Mouse (Mus musculus) hindbrain, embryonic 14.5 days (tissue): ENCODE measurements around the gene Srxn1. TPM values are rescaled to one million over a fixed set of nuclear protein-coding genes. Genes with fewer than 3 reads are reported as not detected.

Experiments
- ATAC-seq: fragments of 200-750 bp; cut with Nextera tagmentation; 2 replicates; pipeline ENCODE4 v1.8.0; 2017; ENCODE audit warnings: moderate number of reproducible peaks, mild to moderate bottlenecking, moderate TSS enrichment, moderate library complexity; ENCODE audit not compliant: low FRiP score
- DNase-seq: peaks from one replicate; pipeline ENCODE4 v3.0.0-alpha.2; 2015; ENCODE audit warnings: low spot score
- H3K27ac ChIP-seq: fragments of 300-500 bp; sonication (generic); 2 replicates; pipeline ENCODE4 v1.5.1; 2014; ENCODE audit warnings: mild to moderate bottlenecking, moderate library complexity
- H3K27me3 ChIP-seq: fragments of 300-500 bp; sonication (generic); 2 replicates; pipeline ENCODE4 v1.6.1; 2014; ENCODE audit warnings: mild to moderate bottlenecking, low read length, mixed read lengths; ENCODE audit not compliant: control insufficient read depth, insufficient read depth
- H3K36me3 ChIP-seq: fragments of 300-500 bp; sonication (generic); replicated peaks from 2 replicates; pipeline ENCODE4 v1.6.1; 2014; ENCODE audit not compliant: control insufficient read depth, insufficient read depth
- H3K4me1 ChIP-seq: fragments of 300-500 bp; sonication (generic); replicated peaks from 2 replicates; pipeline ENCODE4 v1.6.1; 2014; ENCODE audit warnings: antibody characterized with exemption, low read length, mixed read lengths; ENCODE audit not compliant: control insufficient read depth, insufficient read depth
- H3K4me2 ChIP-seq: fragments of 300-500 bp; sonication (generic); replicated peaks from 2 replicates; pipeline ENCODE4 v1.6.1; 2014; ENCODE audit warnings: mild to moderate bottlenecking, moderate library complexity
- H3K4me3 ChIP-seq: fragments of 300-500 bp; sonication (generic); replicated peaks from 2 replicates; pipeline ENCODE4 v1.5.1; 2014; ENCODE audit warnings: mild to moderate bottlenecking, low read length
- H3K9ac ChIP-seq: fragments of 300-500 bp; sonication (generic); 2 replicates; pipeline ENCODE4 v1.6.1; 2014
- H3K9me3 ChIP-seq: fragments of 300-500 bp; sonication (generic); 2 replicates; pipeline ENCODE4 v1.6.1; 2016; ENCODE audit warnings: low read length; ENCODE audit not compliant: control insufficient read depth
- WGBS: fragments of 180-500 bp; shearing (Covaris S2); extraction: QIAGEN DNeasy Blood & Tissue Kit; methylation state at CpG from one replicate; pipeline ENCODE4 v1.1.7; 2014; 5-methylcytosine and 5-hydroxymethylcytosine counted together
- polyA plus RNA-seq: library from polyadenylated mRNA; unstranded; fragments of >200 nt; fragmentation: Nextera tagmentation; extraction: Ambion mirVana; gene quantifications from 2 replicates; pipeline ENCODE4 v1.2.1, GENCODE M21; 2014

Gene Srxn1
- polyA plus RNA-seq, 1 experiment from 2014 or later, result 22.5 TPM

- Histone ChIP-seq H3K27ac (peak overlapping the region; percentile 51; the same call in 1 of the 2 replicates), H3K9me3 (no peaks in the 10 kb centered on the region), H3K4me2 (no peak overlapping the region), H3K4me1 (peaks cover 11% of the 10 kb centered on the region), H3K36me3 (peaks cover 20% of the 10 kb centered on the region), H3K9ac (no peak overlapping the region), H3K4me3 (no peak overlapping the region), H3K27me3 (peaks cover 17% of the 10 kb centered on the region; the same call in 1 of the 2 replicates)
- ATAC-seq (no peak), DNase-seq (no peak)
- 42% methylated on average over 2 of the region's 2 CpGs for WGBS
These were observed 8.4 kb upstream of the Srxn1 start for GRCm38 (mm10) chr2:152096922-152097321.

- ATAC-seq (no peak), DNase-seq (no peak)
- 66% methylated on average over 11 of the region's 11 CpGs for WGBS
- no peak overlapping the region for H3K4me2 ChIP-seq
- H3K27ac ChIP-seq, result no peak overlapping the region
- H3K9me3 ChIP-seq, result no peaks in the 10 kb centered on the region
- peaks cover 19% of the 10 kb centered on the region for H3K36me3 ChIP-seq
- no peak overlapping the region for H3K4me3 ChIP-seq
- no peak overlapping the region for H3K9ac ChIP-seq
- H3K27me3 ChIP-seq, result 0 out of 2 replicates have a peak, but pooled peaks cover 13% of the 10 kb centered on the region
- peaks cover 15% of the 10 kb centered on the region for H3K4me1 ChIP-seq
These were observed 7.4 kb upstream of the Srxn1 start for GRCm38 (mm10) chr2:152097916-152098315.

- Histone ChIP-seq H3K4me2 (no peak overlapping the region), H3K27ac (no peak overlapping the region), H3K27me3 (0 out of 2 replicates have a peak, but pooled peaks cover under 1% of the 10 kb centered on the region), H3K36me3 (peaks cover 2% of the 10 kb centered on the region), H3K9me3 (no peaks in the 10 kb centered on the region), H3K4me1 (peaks cover 13% of the 10 kb centered on the region; the same call in 1 of the 2 replicates), H3K4me3 (no peak overlapping the region), H3K9ac (no peak overlapping the region)
- ATAC-seq (no peak), DNase-seq (no peak)
- WGBS, result 51% methylated on average over 3 of the region's 3 CpGs
These were observed 5.8 kb upstream of the Srxn1 start for GRCm38 (mm10) chr2:152099538-152099937.

- Histone ChIP-seq H3K9me3 (no peaks in the 10 kb centered on the region), H3K4me3 (no peak overlapping the region), H3K27ac (no peak overlapping the region), H3K4me1 (0 out of 2 replicates have a peak, but pooled peaks cover 18% of the 10 kb centered on the region), H3K27me3 (no peaks in the 10 kb centered on the region), H3K9ac (no peak overlapping the region), H3K4me2 (no peak overlapping the region), H3K36me3 (no peaks in the 10 kb centered on the region)
- WGBS, result 68% methylated on average over 13 of the region's 13 CpGs
- no peak for DNase-seq
- ATAC-seq, result no peak
These were observed 3.6 kb upstream of the Srxn1 start for GRCm38 (mm10) chr2:152101761-152102160.

GRCm38 (mm10) chr2:152102369-152102768 is 2.9 kb upstream of the Srxn1 start:
- 52% methylated on average over 6 of the region's 6 CpGs for WGBS
- no peak for DNase-seq

GRCm38 (mm10) chr2:152104711-152105317 is 502 bp upstream of the Srxn1 start:
- Histone ChIP-seq H3K4me3 (peak overlapping the region; percentile 68), H3K27me3 (no peaks in the 10 kb centered on the region), H3K36me3 (no peaks in the 10 kb centered on the region), H3K27ac (no peak overlapping the region; the same call in 1 of the 2 replicates), H3K9me3 (no peaks in the 10 kb centered on the region), H3K4me2 (peak overlapping the region; percentile 61), H3K4me1 (0 out of 2 replicates have a peak, but pooled peaks cover 18% of the 10 kb centered on the region), H3K9ac (peak overlapping the region; percentile 89)
- WGBS, result 14% methylated on average over 17 of the region's 17 CpGs
- DNase-seq (no peak), ATAC-seq (peak; percentile 49)

More at GRCm38 (mm10) chr2:152102369-152102768, 2.9 kb upstream of the Srxn1 start:
- no peak overlapping the region for H3K4me3 ChIP-seq
- no peaks in the 10 kb centered on the region for H3K9me3 ChIP-seq
- H3K27ac ChIP-seq, result no peak overlapping the region
- ATAC-seq, result no peak
- no peak overlapping the region for H3K4me2 ChIP-seq
- no peaks in the 10 kb centered on the region for H3K27me3 ChIP-seq
- H3K4me1 ChIP-seq, result 0 out of 2 replicates have a peak, but pooled peaks cover 18% of the 10 kb centered on the region
- H3K9ac ChIP-seq, result no peak overlapping the region
- no peaks in the 10 kb centered on the region for H3K36me3 ChIP-seq

GRCm38 (mm10) chr2:152106225-152106595 is 894 bp downstream of the Srxn1 start:
- Histone ChIP-seq H3K27ac (no peak overlapping the region), H3K36me3 (no peaks in the 10 kb centered on the region), H3K27me3 (no peaks in the 10 kb centered on the region), H3K4me1 (0 out of 2 replicates have a peak, but pooled peaks cover 18% of the 10 kb centered on the region), H3K4me3 (peak overlapping the region; percentile 68), H3K9ac (peak overlapping the region; percentile 89), H3K4me2 (peak overlapping the region; percentile 61), H3K9me3 (no peaks in the 10 kb centered on the region)
- WGBS, result 88% methylated on average over 3 of the region's 3 CpGs
- DNase-seq (no peak), ATAC-seq (no peak)

GRCm38 (mm10) chr2:152106597-152106996 is 1.3 kb downstream of the Srxn1 start:
- no peaks in the 10 kb centered on the region for H3K9me3 ChIP-seq
- 0 out of 2 replicates have a peak, but pooled peaks cover 18% of the 10 kb centered on the region for H3K4me1 ChIP-seq
- H3K36me3 ChIP-seq, result no peaks in the 10 kb centered on the region
- peak overlapping the region; percentile 61; the same call in 1 of the 2 replicates for H3K4me2 ChIP-seq
- WGBS, result 93% methylated on average over 10 of the region's 10 CpGs
- no peak overlapping the region for H3K27ac ChIP-seq
- H3K4me3 ChIP-seq, result no peak overlapping the region
- no peak for DNase-seq
- H3K9ac ChIP-seq, result no peak overlapping the region
- ATAC-seq, result no peak
- H3K27me3 ChIP-seq, result no peaks in the 10 kb centered on the region

GRCm38 (mm10) chr2:152108702-152109101 is 3.4 kb downstream of the Srxn1 start:
- ATAC-seq (no peak), DNase-seq (no peak)
- Histone ChIP-seq H3K27ac (no peak overlapping the region), H3K27me3 (no peaks in the 10 kb centered on the region), H3K4me1 (0 out of 2 replicates have a peak, but pooled peaks cover 12% of the 10 kb centered on the region), H3K4me2 (no peak overlapping the region), H3K9me3 (no peaks in the 10 kb centered on the region), H3K4me3 (no peak overlapping the region), H3K9ac (no peak overlapping the region), H3K36me3 (no peaks in the 10 kb centered on the region)
- WGBS, result 54% methylated on average over 7 of the region's 7 CpGs
